Mouse (Mus musculus) hindbrain, embryonic 15.5 days (tissue): ENCODE measurements around the gene Map2k4. TPM values are rescaled to one million over a fixed set of nuclear protein-coding genes. Genes with fewer than 3 reads are reported as not detected.

ENCODE experiments used
- ATAC-seq: fragments of 200-750 bp; cut with Nextera tagmentation; 2 replicates; pipeline ENCODE4 v1.8.0; 2017; ENCODE audit warnings: low read depth, moderate number of reproducible peaks, moderate TSS enrichment; ENCODE audit not compliant: low FRiP score
- H3K27ac ChIP-seq: fragments of 300-500 bp; sonication (generic); replicated peaks from 2 replicates; pipeline ENCODE4 v1.5.1; 2015; ENCODE audit warnings: mild to moderate bottlenecking, inconsistent platforms
- H3K27me3 ChIP-seq: fragments of 300-500 bp; sonication (generic); 2 replicates; pipeline ENCODE4 v1.6.1; 2015; ENCODE audit warnings: control low read depth, inconsistent platforms
- H3K36me3 ChIP-seq: fragments of 300-500 bp; sonication (generic); 2 replicates; pipeline ENCODE4 v1.6.1; 2015; ENCODE audit warnings: control low read depth, inconsistent platforms
- H3K4me1 ChIP-seq: fragments of 300-500 bp; sonication (generic); replicated peaks from 2 replicates; pipeline ENCODE4 v1.6.1; 2015; ENCODE audit warnings: control low read depth, inconsistent platforms
- H3K4me2 ChIP-seq: fragments of 300-500 bp; sonication (generic); 2 replicates; pipeline ENCODE4 v1.6.1; 2015; ENCODE audit warnings: moderate library complexity, mild to moderate bottlenecking, inconsistent platforms
- H3K4me3 ChIP-seq: fragments of 300-500 bp; sonication (generic); 2 replicates; pipeline ENCODE4 v1.5.1; 2015; ENCODE audit warnings: mild to moderate bottlenecking, inconsistent platforms
- H3K9ac ChIP-seq: fragments of 300-500 bp; sonication (generic); 2 replicates; pipeline ENCODE4 v1.6.1; 2015; ENCODE audit warnings: inconsistent platforms
- H3K9me3 ChIP-seq: fragments of 300-500 bp; sonication (generic); 2 replicates; pipeline ENCODE4 v1.6.1; 2016; ENCODE audit warnings: control low read depth, inconsistent platforms
- WGBS: fragments of 180-500 bp; shearing (Covaris S2); methylation state at CpG from one replicate; pipeline ENCODE4 v1.1.7; 2015; 5-methylcytosine and 5-hydroxymethylcytosine counted together
- polyA plus RNA-seq: library from polyadenylated mRNA; unstranded; fragments of >200 nt; fragmentation: Nextera tagmentation; extraction: Ambion mirVana; gene quantifications from 2 replicates; pipeline ENCODE4 v1.2.1, GENCODE M21; 2015

Map2k4 gene
- polyA plus RNA-seq = 99.9 and 101 TPM in 2 replicates

- WGBS = 0% methylated on average over 22 of the region's 36 CpGs
- ATAC-seq = peak; percentile 99
- Histone ChIP-seq H3K4me1 (peaks cover 28% of the 10 kb centered on the region), H3K9ac (peak within 1 kb of the TSS; percentile 96), H3K9me3 (no peaks in the 10 kb centered on the region), H3K4me3 (peak within 1 kb of the TSS; percentile 89), H3K27me3 (no peaks in the 10 kb centered on the region), H3K4me2 (peak within 1 kb of the TSS; percentile 60), H3K36me3 (no peaks in the 10 kb centered on the region), H3K27ac (peak within 1 kb of the TSS; percentile 92)
Measured at GRCm38 (mm10) chr11:65788154-65788553, at the start of gene Map2k4. TSS of gene Map2k4 (minus strand) at chr11:65788297.

DNA sequence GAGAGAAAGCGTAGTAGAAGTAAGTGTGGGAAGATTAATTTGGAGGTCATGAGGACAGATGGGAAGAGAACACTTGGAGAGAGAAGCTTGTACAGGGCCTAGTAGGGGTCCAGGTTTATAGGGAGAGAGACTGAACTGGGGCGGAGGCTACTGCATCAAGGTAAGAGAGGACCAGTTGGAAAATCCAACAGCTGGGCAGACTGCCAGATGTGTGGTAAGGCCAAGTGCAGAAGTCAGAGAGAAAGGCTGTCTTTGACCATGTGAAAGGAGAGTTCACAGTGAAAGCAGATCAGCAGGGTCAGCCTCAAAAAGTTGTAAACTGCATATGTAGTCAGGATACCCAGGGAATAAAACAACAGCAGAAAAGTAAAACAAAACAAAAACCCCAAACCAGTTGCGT is 36.5 kb upstream of the Map2k4 start:
- H3K9me3 ChIP-seq = no peaks in the 10 kb centered on the region
- H3K9ac ChIP-seq = no peak overlapping the region
- no peak overlapping the region for H3K4me3 ChIP-seq
- 88% methylated on average over 3 of the region's 3 CpGs for WGBS
- no peak for ATAC-seq
- H3K27ac ChIP-seq = no peak overlapping the region
- no peaks in the 10 kb centered on the region for H3K4me1 ChIP-seq
- H3K36me3 ChIP-seq = peaks cover 38% of the 10 kb centered on the region
- H3K4me2 ChIP-seq = no peak overlapping the region
- H3K27me3 ChIP-seq = no peaks in the 10 kb centered on the region

- peak; percentile 84 for ATAC-seq
- H3K27me3 ChIP-seq = no peaks in the 10 kb centered on the region
- H3K9me3 ChIP-seq = no peaks in the 10 kb centered on the region
- no peak overlapping the region for H3K9ac ChIP-seq
- no peaks in the 10 kb centered on the region for H3K4me1 ChIP-seq
- WGBS = 15% methylated on average over 7 of the region's 7 CpGs
- H3K36me3 ChIP-seq = peaks cover 19% of the 10 kb centered on the region
- no peak overlapping the region for H3K4me2 ChIP-seq
- H3K4me3 ChIP-seq = no peak overlapping the region
- H3K27ac ChIP-seq = no peak overlapping the region
Measured at GRCm38 (mm10) chr11:65820877-65821276, 32.8 kb upstream of the Map2k4 start.

DNA sequence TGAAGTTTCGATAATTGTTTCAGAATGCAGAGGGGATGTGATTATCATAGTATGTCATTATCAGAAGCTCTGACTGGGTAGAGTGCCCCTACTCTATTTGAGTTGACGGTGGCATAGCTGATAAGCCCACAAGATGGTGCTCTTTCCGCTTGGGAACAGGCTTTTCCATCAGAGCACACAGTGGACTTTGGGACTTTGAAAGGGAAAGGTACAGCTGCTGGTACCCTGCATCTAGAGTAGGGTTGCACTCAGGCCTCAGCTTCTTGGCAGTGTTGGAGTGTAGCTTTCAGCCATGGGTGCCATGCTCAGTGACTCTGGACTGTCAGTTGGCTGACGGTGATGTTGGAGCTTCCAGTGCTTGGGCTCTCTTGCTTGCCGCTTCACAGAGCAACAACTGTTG is 32.2 kb upstream of the Map2k4 start:
- ATAC-seq = no peak

DNA sequence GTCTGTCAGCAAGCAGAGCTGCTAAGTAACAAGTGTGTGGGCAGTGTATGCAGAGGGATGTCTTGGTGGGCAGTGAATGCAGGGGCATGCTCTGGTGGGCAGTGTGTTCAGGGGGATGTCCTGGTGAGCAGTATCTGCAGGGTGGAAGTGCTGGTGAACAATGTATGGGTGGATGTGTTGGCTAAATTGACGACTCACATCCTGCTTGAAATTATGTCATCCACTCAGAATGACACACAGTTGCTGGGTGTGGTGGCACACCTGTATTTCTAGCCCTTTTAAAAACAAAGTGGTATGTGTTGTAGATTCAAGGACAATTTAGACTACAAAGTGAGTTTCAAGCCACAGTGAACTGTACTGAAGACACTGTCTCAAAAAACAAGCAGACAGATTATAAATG is 30.1 kb upstream of the Map2k4 start:
- Histone ChIP-seq H3K9ac (no peak overlapping the region), H3K27ac (no peak overlapping the region), H3K4me2 (no peak overlapping the region), H3K4me1 (no peaks in the 10 kb centered on the region), H3K36me3 (peaks cover 28% of the 10 kb centered on the region), H3K4me3 (no peak overlapping the region), H3K27me3 (no peaks in the 10 kb centered on the region), H3K9me3 (no peaks in the 10 kb centered on the region)
- 86% methylated on average over 1 of the region's 1 CpGs for WGBS
- ATAC-seq = no peak

More for the DNA sequence above, 32.2 kb upstream of the Map2k4 start:
- 78% methylated on average over 5 of the region's 5 CpGs for WGBS
- Histone ChIP-seq H3K36me3 (peaks cover 23% of the 10 kb centered on the region), H3K4me1 (no peaks in the 10 kb centered on the region), H3K9me3 (no peaks in the 10 kb centered on the region), H3K4me2 (no peak overlapping the region), H3K9ac (no peak overlapping the region), H3K4me3 (no peak overlapping the region), H3K27me3 (no peaks in the 10 kb centered on the region), H3K27ac (no peak overlapping the region)

DNA sequence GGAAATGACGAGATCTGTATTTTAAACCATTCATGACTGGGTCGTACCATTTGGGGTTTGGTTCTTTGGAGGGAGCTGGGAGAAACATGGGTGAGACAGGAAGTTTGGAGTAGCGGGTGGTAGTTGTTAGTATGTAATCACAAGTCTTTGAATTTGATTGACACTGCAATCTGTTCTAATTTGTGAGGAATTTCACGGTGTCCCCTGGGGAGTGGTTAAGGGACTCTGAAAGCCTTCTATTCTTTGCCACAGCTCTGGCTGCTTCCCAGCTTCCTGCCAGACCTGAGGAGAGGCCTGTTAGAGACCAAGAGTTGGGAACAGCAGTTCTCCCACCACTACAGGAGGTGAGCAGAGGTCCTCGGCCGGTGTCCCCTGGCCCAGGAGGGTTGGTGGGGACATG is 28.1 kb upstream of the Map2k4 start:
- no peak for ATAC-seq
- H3K27me3 ChIP-seq = no peaks in the 10 kb centered on the region
- H3K9ac ChIP-seq = no peak overlapping the region
- 53% methylated on average over 6 of the region's 6 CpGs for WGBS
- peaks cover 7% of the 10 kb centered on the region for H3K4me1 ChIP-seq
- H3K4me3 ChIP-seq = no peak overlapping the region
- H3K27ac ChIP-seq = no peak overlapping the region
- no peaks in the 10 kb centered on the region for H3K9me3 ChIP-seq
- no peak overlapping the region for H3K4me2 ChIP-seq
- peaks cover 19% of the 10 kb centered on the region; the same call in 1 of the 2 replicates for H3K36me3 ChIP-seq

- Histone ChIP-seq H3K36me3 (peaks cover 19% of the 10 kb centered on the region; the same call in 1 of the 2 replicates), H3K9ac (no peak overlapping the region), H3K27ac (no peak overlapping the region), H3K27me3 (no peaks in the 10 kb centered on the region), H3K4me3 (no peak overlapping the region), H3K4me2 (no peak overlapping the region), H3K4me1 (peaks cover 7% of the 10 kb centered on the region), H3K9me3 (no peaks in the 10 kb centered on the region)
- 78% methylated on average over 9 of the region's 9 CpGs for WGBS
- no peak for ATAC-seq
Measured at GRCm38 (mm10) chr11:65814381-65814780, 26.3 kb upstream of the Map2k4 start.

DNA sequence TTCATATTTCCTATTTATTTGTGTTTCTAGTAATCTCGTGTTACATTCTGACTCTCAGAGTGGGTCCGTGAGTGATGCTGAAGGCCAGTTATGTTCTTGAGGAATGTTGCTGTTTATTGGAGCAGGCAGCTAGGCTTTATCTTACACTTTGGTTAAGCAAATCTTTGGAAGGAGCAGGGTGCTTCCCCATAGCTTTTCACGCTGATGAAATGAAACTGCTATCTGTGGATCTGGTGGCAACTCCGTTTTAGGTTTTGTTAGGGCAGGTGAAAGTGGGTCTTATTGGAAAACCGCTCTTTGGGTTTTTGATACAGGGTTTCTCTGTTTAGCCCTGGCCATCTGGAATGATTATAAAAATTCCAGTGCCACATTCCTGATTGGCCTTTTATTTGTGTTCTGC is 24.0 kb upstream of the Map2k4 start:
- no peak overlapping the region for H3K4me2 ChIP-seq
- no peaks in the 10 kb centered on the region for H3K9me3 ChIP-seq
- H3K27me3 ChIP-seq = no peaks in the 10 kb centered on the region
- H3K9ac ChIP-seq = no peak overlapping the region
- H3K4me1 ChIP-seq = peaks cover 20% of the 10 kb centered on the region
- H3K27ac ChIP-seq = no peak overlapping the region
- H3K36me3 ChIP-seq = peaks cover 15% of the 10 kb centered on the region; the same call in 1 of the 2 replicates
- H3K4me3 ChIP-seq = no peak overlapping the region
- WGBS = 28% methylated on average over 5 of the region's 5 CpGs
- no peak for ATAC-seq

DNA sequence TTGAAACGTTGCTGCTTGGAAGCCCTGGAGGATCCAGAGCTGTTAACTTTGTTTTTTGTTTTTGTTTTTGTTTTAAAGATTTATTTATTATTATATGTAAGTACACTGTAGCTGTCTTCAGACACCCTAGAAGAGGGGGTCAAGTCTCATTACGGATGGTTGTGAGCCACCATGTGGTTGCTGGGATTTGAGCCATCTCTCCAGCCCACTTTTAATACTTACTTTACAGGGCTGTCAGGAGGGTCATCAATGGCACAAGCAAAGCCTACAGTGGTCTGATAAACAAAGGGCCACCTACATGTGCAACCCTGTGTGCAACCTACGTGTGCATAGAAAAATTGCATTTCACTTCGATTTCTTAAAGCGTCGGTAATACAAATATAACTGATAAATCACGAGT is 19.5 kb upstream of the Map2k4 start:
- peak overlapping the region; percentile 77 for H3K4me2 ChIP-seq
- peak overlapping the region; percentile 83 for H3K4me3 ChIP-seq
- H3K4me1 ChIP-seq = peaks cover 27% of the 10 kb centered on the region
- H3K27ac ChIP-seq = peak overlapping the region; percentile 79
- H3K9ac ChIP-seq = peak overlapping the region; percentile 72
- H3K36me3 ChIP-seq = no peaks in the 10 kb centered on the region
- H3K27me3 ChIP-seq = no peaks in the 10 kb centered on the region
- 48% methylated on average over 7 of the region's 7 CpGs for WGBS
- ATAC-seq = peak; percentile 36; the same call in 1 of the 2 replicates
- no peaks in the 10 kb centered on the region for H3K9me3 ChIP-seq

GRCm38 (mm10) chr11:65806909-65807504 is 18.9 kb upstream of the Map2k4 start, which contains the start of gene Zkscan6:
TSS of gene Zkscan6 (plus strand) at chr11:65807175.
- peak; percentile 97 for ATAC-seq
- H3K9ac ChIP-seq = peak within 1 kb of the TSS; percentile 72
- peak within 1 kb of the TSS; percentile 79 for H3K27ac ChIP-seq
- H3K4me3 ChIP-seq = peak within 1 kb of the TSS; percentile 83
- no peaks in the 10 kb centered on the region for H3K36me3 ChIP-seq
- under 1% methylated on average over 58 of the region's 58 CpGs for WGBS
- peak within 1 kb of the TSS; percentile 77 for H3K4me2 ChIP-seq
- H3K4me1 ChIP-seq = peaks cover 22% of the 10 kb centered on the region
- no peaks in the 10 kb centered on the region for H3K9me3 ChIP-seq
- no peaks in the 10 kb centered on the region for H3K27me3 ChIP-seq

GRCm38 (mm10) chr11:65806321-65806904 is 18.3 kb upstream of the Map2k4 start:
- Histone ChIP-seq H3K9ac (peak overlapping the region; percentile 72), H3K36me3 (no peaks in the 10 kb centered on the region)
- ATAC-seq = no peak; the same call in 1 of the 2 replicates

DNA sequence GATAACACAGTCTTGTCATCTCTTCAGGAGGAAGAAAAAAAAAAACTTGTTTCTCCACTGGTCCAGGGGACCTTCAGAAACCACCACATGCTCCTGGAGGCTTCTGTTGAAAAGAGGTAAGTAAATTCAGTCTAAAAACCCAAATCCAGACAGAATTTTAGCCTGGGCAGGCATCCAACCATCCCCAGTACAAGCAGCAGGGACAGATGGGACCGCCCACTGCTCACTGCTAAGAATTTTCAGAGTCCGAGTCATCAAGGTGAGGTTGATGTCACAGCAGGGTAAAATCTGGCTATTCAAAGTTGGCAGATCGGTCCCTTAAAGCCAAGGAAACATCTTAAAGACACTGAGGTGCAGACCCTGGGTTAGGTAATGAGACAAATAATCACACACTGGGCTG is 13.8 kb upstream of the Map2k4 start:
- Histone ChIP-seq H3K27me3 (no peaks in the 10 kb centered on the region), H3K9me3 (no peaks in the 10 kb centered on the region), H3K27ac (no peak overlapping the region), H3K36me3 (no peaks in the 10 kb centered on the region), H3K4me2 (no peak overlapping the region), H3K4me1 (peaks cover 8% of the 10 kb centered on the region), H3K9ac (no peak overlapping the region), H3K4me3 (no peak overlapping the region)
- WGBS = 78% methylated on average over 3 of the region's 3 CpGs
- ATAC-seq = no peak

More at GRCm38 (mm10) chr11:65806321-65806904, 18.3 kb upstream of the Map2k4 start:
- 2% methylated on average over 20 of the region's 20 CpGs for WGBS
- Histone ChIP-seq H3K4me3 (peak overlapping the region; percentile 83), H3K4me2 (peak overlapping the region; percentile 77), H3K9me3 (no peaks in the 10 kb centered on the region), H3K27me3 (no peaks in the 10 kb centered on the region), H3K27ac (peak overlapping the region; percentile 79), H3K4me1 (peaks cover 22% of the 10 kb centered on the region)
